Mouse (Mus musculus): ENCODE data around the gene Ccdc88c. TPM values are rescaled to one million over a fixed set of nuclear protein-coding genes. Genes with fewer than 3 reads are reported as not detected.
A peak's percentile ranks its signal among the peaks of the same experiment; 100 is the strongest.

Gene Ccdc88c
- polyA plus RNA-seq, 1 experiment, result 41.6 TPM

- Histone ChIP-seq H3K4me1 (ENCODE audit: control insufficient read depth, insufficient read depth, low read length) (no peaks in the 10 kb centered on the region), H3K27ac (ENCODE audit: control insufficient read depth, insufficient read depth, low read depth, low read length) (no peak overlapping the region), H3K4me3 (ENCODE audit: control insufficient read depth, low read depth, low read length) (no peak overlapping the region), H3K36me3 (ENCODE audit: control insufficient read depth, insufficient read depth, low read length) (peaks cover 1% of the 10 kb centered on the region), H3K27me3 (ENCODE audit: control insufficient read depth, insufficient read depth, low read length) (no peaks in the 10 kb centered on the region)
- TF ChIP-seq POLR2A (IDR thresholded peaks at IDR 0.05; ENCODE audit: control insufficient read depth, low read depth, low read length) (no peak), CTCF (IDR thresholded peaks at IDR 0.05; ENCODE audit: control insufficient read depth, insufficient read depth, insufficient replicate concordance, low read depth, low read length) (no peak)
These were observed 104.1 kb downstream of the Ccdc88c start for GRCm38 (mm10) chr12:100924646-100925339.

GRCm38 (mm10) chr12:100910731-100911130, 118.1 kb downstream of the Ccdc88c start:
- peaks cover 12% of the 10 kb centered on the region for H3K4me1 ChIP-seq (ENCODE audit: control insufficient read depth, insufficient read depth, low read length)
- H3K36me3 ChIP-seq (ENCODE audit: control insufficient read depth, insufficient read depth, low read length), result peaks cover 2% of the 10 kb centered on the region
- no peaks in the 10 kb centered on the region for H3K27me3 ChIP-seq (ENCODE audit: control insufficient read depth, insufficient read depth, low read length)
- no peak overlapping the region for H3K4me3 ChIP-seq (ENCODE audit: control insufficient read depth, low read depth, low read length)
- TF ChIP-seq CTCF (IDR thresholded peaks at IDR 0.05; ENCODE audit: control insufficient read depth, insufficient read depth, insufficient replicate concordance, low read depth, low read length) (no peak), POLR2A (IDR thresholded peaks at IDR 0.05; ENCODE audit: control insufficient read depth, low read depth, low read length) (no peak)
- no peak overlapping the region for H3K27ac ChIP-seq (ENCODE audit: control insufficient read depth, insufficient read depth, low read depth, low read length)

- TF ChIP-seq POLR2A (IDR thresholded peaks at IDR 0.05; ENCODE audit: control insufficient read depth, low read depth, low read length) (no peak), CTCF (IDR thresholded peaks at IDR 0.05; ENCODE audit: control insufficient read depth, insufficient read depth, insufficient replicate concordance, low read depth, low read length) (no peak)
- no peak overlapping the region for H3K4me3 ChIP-seq (ENCODE audit: control insufficient read depth, low read depth, low read length)
- H3K4me1 ChIP-seq (ENCODE audit: control insufficient read depth, insufficient read depth, low read length), result peaks cover 12% of the 10 kb centered on the region
- no peak overlapping the region for H3K27ac ChIP-seq (ENCODE audit: control insufficient read depth, insufficient read depth, low read depth, low read length)
- peaks cover under 1% of the 10 kb centered on the region for H3K36me3 ChIP-seq (ENCODE audit: control insufficient read depth, insufficient read depth, low read length)
- no peaks in the 10 kb centered on the region for H3K27me3 ChIP-seq (ENCODE audit: control insufficient read depth, insufficient read depth, low read length)
These were observed 119.1 kb downstream of the Ccdc88c start for GRCm38 (mm10) chr12:100909765-100910164.

GRCm38 (mm10) chr12:100908298-100909034, 120.4 kb downstream of the Ccdc88c start:
- H3K4me3 ChIP-seq (ENCODE audit: control insufficient read depth, low read depth, low read length), result peak overlapping the region; percentile 94
- no peaks in the 10 kb centered on the region for H3K27me3 ChIP-seq (ENCODE audit: control insufficient read depth, insufficient read depth, low read length)
- peaks cover 12% of the 10 kb centered on the region for H3K4me1 ChIP-seq (ENCODE audit: control insufficient read depth, insufficient read depth, low read length)
- H3K27ac ChIP-seq (ENCODE audit: control insufficient read depth, insufficient read depth, low read depth, low read length), result peak overlapping the region; percentile 73; the same call in 1 of the 2 replicates
- TF ChIP-seq POLR2A (IDR thresholded peaks at IDR 0.05; ENCODE audit: control insufficient read depth, low read depth, low read length) (no peak), CTCF (IDR thresholded peaks at IDR 0.05; ENCODE audit: control insufficient read depth, insufficient read depth, insufficient replicate concordance, low read depth, low read length) (no peak)
- no peaks in the 10 kb centered on the region for H3K36me3 ChIP-seq (ENCODE audit: control insufficient read depth, insufficient read depth, low read length)

- TF ChIP-seq POLR2A (IDR thresholded peaks at IDR 0.05; ENCODE audit: control insufficient read depth, low read depth, low read length) (peak; percentile 66), CTCF (IDR thresholded peaks at IDR 0.05; ENCODE audit: control insufficient read depth, insufficient read depth, insufficient replicate concordance, low read depth, low read length) (no peak)
- peak within 1 kb of the TSS; percentile 73 for H3K27ac ChIP-seq (ENCODE audit: control insufficient read depth, insufficient read depth, low read depth, low read length)
These were observed 121.1 kb downstream of the Ccdc88c start, which contains the start of gene Gpr68 for GRCm38 (mm10) chr12:100907598-100908297. Gpr68 (minus strand) TSS chr12:100908198.

GRCm38 (mm10) chr12:100906861-100907260, 122.0 kb downstream of the Ccdc88c start:
- H3K36me3 ChIP-seq (ENCODE audit: control insufficient read depth, insufficient read depth, low read length), result no peaks in the 10 kb centered on the region
- H3K4me3 ChIP-seq (ENCODE audit: control insufficient read depth, low read depth, low read length), result peak overlapping the region; percentile 94
- H3K27ac ChIP-seq (ENCODE audit: control insufficient read depth, insufficient read depth, low read depth, low read length), result peak overlapping the region; percentile 63
- peaks cover 12% of the 10 kb centered on the region for H3K4me1 ChIP-seq (ENCODE audit: control insufficient read depth, insufficient read depth, low read length)
- no peak for TF ChIP-seq POLR2A (IDR thresholded peaks at IDR 0.05; ENCODE audit: control insufficient read depth, low read depth, low read length)
- no peak for TF ChIP-seq CTCF (IDR thresholded peaks at IDR 0.05; ENCODE audit: control insufficient read depth, insufficient read depth, insufficient replicate concordance, low read depth, low read length)
- H3K27me3 ChIP-seq (ENCODE audit: control insufficient read depth, insufficient read depth, low read length), result no peaks in the 10 kb centered on the region

More at GRCm38 (mm10) chr12:100907598-100908297, 121.1 kb downstream of the Ccdc88c start, which contains the start of gene Gpr68:
- H3K36me3 ChIP-seq (ENCODE audit: control insufficient read depth, insufficient read depth, low read length), result no peaks in the 10 kb centered on the region
- peak within 1 kb of the TSS; percentile 94 for H3K4me3 ChIP-seq (ENCODE audit: control insufficient read depth, low read depth, low read length)
- H3K4me1 ChIP-seq (ENCODE audit: control insufficient read depth, insufficient read depth, low read length), result peaks cover 12% of the 10 kb centered on the region
- no peaks in the 10 kb centered on the region for H3K27me3 ChIP-seq (ENCODE audit: control insufficient read depth, insufficient read depth, low read length)

- Histone ChIP-seq H3K27ac (ENCODE audit: control insufficient read depth, insufficient read depth, low read depth, low read length) (no peak overlapping the region), H3K27me3 (ENCODE audit: control insufficient read depth, insufficient read depth, low read length) (no peaks in the 10 kb centered on the region), H3K36me3 (ENCODE audit: control insufficient read depth, insufficient read depth, low read length) (no peaks in the 10 kb centered on the region), H3K4me1 (ENCODE audit: control insufficient read depth, insufficient read depth, low read length) (peaks cover 20% of the 10 kb centered on the region), H3K4me3 (ENCODE audit: control insufficient read depth, low read depth, low read length) (no peak overlapping the region)
- no peak for TF ChIP-seq POLR2A (IDR thresholded peaks at IDR 0.05; ENCODE audit: control insufficient read depth, low read depth, low read length)
These were observed 125.1 kb downstream of the Ccdc88c start for GRCm38 (mm10) chr12:100903761-100904160.

Measured in testis, adult 2 months (tissue).